In the genomic region with DNA sequence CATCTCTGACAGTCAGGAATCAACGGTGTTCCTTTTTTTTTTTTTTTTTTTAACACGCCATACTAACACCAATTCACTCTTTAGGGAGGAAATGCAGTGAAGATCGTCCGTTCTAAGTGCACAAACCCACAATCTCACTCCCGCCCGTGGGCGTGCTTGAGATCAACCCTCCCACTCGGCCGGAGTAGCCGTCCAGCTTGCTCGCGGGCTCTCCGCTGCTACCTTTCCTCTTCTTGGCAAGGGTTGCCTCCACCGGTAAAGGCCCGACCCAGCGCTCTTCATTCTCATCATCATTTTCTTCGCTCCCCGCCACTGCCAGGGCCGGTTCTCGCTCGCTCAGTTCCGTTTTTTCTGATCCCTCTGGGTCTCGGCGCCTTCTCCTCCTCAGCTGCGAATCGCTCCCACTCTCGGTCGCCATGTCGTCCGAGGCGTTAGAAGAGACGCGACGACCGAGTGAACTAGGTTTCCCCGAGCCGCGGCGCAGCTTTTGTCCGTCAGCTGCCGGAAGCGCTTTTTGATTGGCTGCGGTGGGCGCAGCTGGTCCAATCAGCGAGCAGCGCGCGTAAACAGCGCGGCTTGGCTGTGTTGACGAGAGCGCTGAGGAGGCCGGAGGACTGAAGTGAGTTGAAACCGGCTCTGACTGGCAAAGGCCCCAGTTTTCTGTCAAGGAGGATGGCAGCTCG, we compare ENCODE assay signal across 1 mouse cellular context.
A peak's percentile ranks its signal among the peaks of the same experiment; 100 is the strongest.
TF ChIP-seq lines count a peak whose summit lies in the region.

A gene (plus strand): TSS at position 228 of the 683 bp plus-strand sequence.
A gene (minus strand): TSS at position 460 of the 683 bp plus-strand sequence.

TF ChIP-seq in myocyte, 11 proteins besides CTCF, POLR2A, EP300 and RAD21 (continued from another document):
- TF ChIP-seq MYOG (IDR thresholded peaks at IDR 0.05; ENCODE audit: control insufficient read depth in 1 of 3, insufficient read depth in 1 of 3, insufficient read length in 2 of 3, low read depth in 2 of 3) (no peak), REST (IDR thresholded peaks at IDR 0.05; ENCODE audit: insufficient read depth, insufficient read length) (peak; percentile 11), USF1 (IDR thresholded peaks at IDR 0.05; ENCODE audit: low read depth) (no peak), CEBPB (IDR thresholded peaks at IDR 0.05; ENCODE audit: insufficient read depth, poor library complexity, severe bottlenecking) (no peak), POLR2AphosphoS2 (IDR thresholded peaks at IDR 0.05; ENCODE audit: insufficient read length, low read depth) (peak; percentile 79), E2F4 (IDR thresholded peaks at IDR 0.05; ENCODE audit: insufficient read depth) (peak; percentile 97), SRF (IDR thresholded peaks at IDR 0.05; ENCODE audit: control insufficient read depth, insufficient read length, low read depth) (no peak)
TF ChIP-seq in myocyte: peak in this region for 3.
